Mouse (Mus musculus) lung, postnatal 0 days (tissue): ENCODE results near the gene Nbeal2. TPM values are rescaled to one million over a fixed set of nuclear protein-coding genes. Genes with fewer than 3 reads are reported as not detected.
A peak's percentile ranks its signal among the peaks of the same experiment; 100 is the strongest.

Source experiments
- ATAC-seq: fragments of 200-750 bp; cut with Nextera tagmentation; 2 replicates; pipeline ENCODE4 v1.8.0; 2017; ENCODE audit warnings: moderate library complexity
- DNase-seq: peaks from one replicate; pipeline ENCODE4 v3.0.0-alpha.2; 2016; ENCODE audit warnings: low spot score
- H3K27ac ChIP-seq: fragments of 300-500 bp; sonication (generic); 2 replicates; pipeline ENCODE4 v1.5.1; 2014; ENCODE audit warnings: antibody characterized with exemption, mild to moderate bottlenecking, low read length, mixed read lengths
- H3K27me3 ChIP-seq: fragments of 300-500 bp; sonication (generic); replicated peaks from 2 replicates; pipeline ENCODE4 v1.6.1; 2014; ENCODE audit warnings: low read length, mixed read lengths; ENCODE audit not compliant: insufficient read depth
- H3K36me3 ChIP-seq: fragments of 300-500 bp; sonication (generic); 2 replicates; pipeline ENCODE4 v1.6.1; 2014; ENCODE audit warnings: low read length, mixed read lengths; ENCODE audit not compliant: insufficient read depth
- H3K4me1 ChIP-seq: fragments of 300-500 bp; sonication (generic); 2 replicates; pipeline ENCODE4 v1.6.1; 2014; ENCODE audit warnings: antibody characterized with exemption, low read depth, low read length, mixed read lengths; ENCODE audit not compliant: insufficient read depth
- H3K4me2 ChIP-seq: fragments of 300-500 bp; sonication (generic); replicated peaks from 2 replicates; pipeline ENCODE4 v1.6.1; 2014; ENCODE audit warnings: low read depth, mild to moderate bottlenecking, low read length, moderate library complexity, mixed read lengths
- H3K4me3 ChIP-seq: fragments of 300-500 bp; sonication (generic); 2 replicates; pipeline ENCODE4 v1.5.1; 2014; ENCODE audit warnings: low read depth, low read length
- H3K9ac ChIP-seq: fragments of 300-500 bp; sonication (generic); replicated peaks from 2 replicates; pipeline ENCODE4 v1.6.1; 2014; ENCODE audit warnings: low read depth, mild to moderate bottlenecking
- H3K9me3 ChIP-seq: fragments of 300-500 bp; sonication (generic); 2 replicates; pipeline ENCODE4 v1.6.1; 2016; ENCODE audit warnings: low read length, mixed read lengths
- CTCF ChIP-seq: IDR thresholded peaks from 2 replicates; pipeline ENCODE4 v1.5.1; 2016; ENCODE audit warnings: antibody characterized with exemption, mild to moderate bottlenecking
- EP300 ChIP-seq: IDR thresholded peaks from 2 replicates; pipeline ENCODE4 v1.6.1; 2016; ENCODE audit warnings: antibody characterized with exemption, mild to moderate bottlenecking, control low read depth
- whole genome bisulfite sequencing: fragments of 180-500 bp; shearing (Covaris S2); extraction: QIAGEN DNeasy Blood & Tissue Kit; methylation state at CpG from one replicate; pipeline ENCODE4 v1.1.7; 2014; 5-methylcytosine and 5-hydroxymethylcytosine counted together
- polyA plus RNA-seq: library from polyadenylated mRNA; unstranded; fragments of >200 nt; fragmentation: Nextera tagmentation; extraction: Ambion mirVana; gene quantifications from 2 replicates; pipeline ENCODE4 v1.2.1, GENCODE M21; 2015

The Nbeal2 gene
- polyA plus RNA-seq, 1 experiment from 2014 or later, result 6.2 TPM

DNA sequence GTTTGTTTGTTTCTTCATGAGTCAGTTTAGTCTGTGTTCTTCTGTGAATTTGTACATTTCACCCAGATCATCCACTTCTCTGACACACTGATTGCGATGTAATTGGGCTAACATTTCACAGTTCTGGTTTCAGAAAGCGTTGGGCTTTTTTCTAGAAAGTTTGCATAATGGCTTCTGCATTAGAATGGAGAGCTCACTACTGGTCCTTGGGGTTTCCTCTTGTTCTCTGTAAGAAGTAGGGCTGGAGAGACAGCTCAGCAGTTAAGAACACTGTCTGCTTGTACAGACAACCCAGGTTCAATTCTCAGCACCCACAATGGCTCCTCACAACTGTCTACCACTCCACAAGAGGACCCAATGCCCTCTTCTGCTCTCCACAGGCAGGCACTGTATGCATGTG, 6.2 kb upstream of the Nbeal2 start:
- Histone ChIP-seq H3K27ac (no peak overlapping the region), H3K4me1 (peaks cover 15% of the 10 kb centered on the region), H3K36me3 (no peaks in the 10 kb centered on the region), H3K9me3 (no peaks in the 10 kb centered on the region), H3K4me2 (no peak overlapping the region), H3K4me3 (no peak overlapping the region), H3K27me3 (no peaks in the 10 kb centered on the region), H3K9ac (no peak overlapping the region)
- ATAC-seq (no peak), DNase-seq (no peak)
- 76% methylated on average over 2 of the region's 2 CpGs for WGBS
- TF ChIP-seq CTCF, result no peak
- no peak for TF ChIP-seq EP300

GRCm38 (mm10) chr9:110659521-110659920, 5.6 kb upstream of the Nbeal2 start:
- no peaks in the 10 kb centered on the region for H3K27me3 ChIP-seq
- H3K9me3 ChIP-seq, result no peaks in the 10 kb centered on the region
- ATAC-seq (no peak), DNase-seq (no peak)
- WGBS, result 87% methylated on average over 12 of the region's 12 CpGs
- H3K36me3 ChIP-seq, result no peaks in the 10 kb centered on the region
- no peak overlapping the region for H3K27ac ChIP-seq
- no peak overlapping the region for H3K4me3 ChIP-seq
- TF ChIP-seq CTCF (no peak), EP300 (no peak)
- H3K9ac ChIP-seq, result no peak overlapping the region
- H3K4me2 ChIP-seq, result no peak overlapping the region
- peaks cover 17% of the 10 kb centered on the region; the same call in 1 of the 2 replicates for H3K4me1 ChIP-seq

DNA sequence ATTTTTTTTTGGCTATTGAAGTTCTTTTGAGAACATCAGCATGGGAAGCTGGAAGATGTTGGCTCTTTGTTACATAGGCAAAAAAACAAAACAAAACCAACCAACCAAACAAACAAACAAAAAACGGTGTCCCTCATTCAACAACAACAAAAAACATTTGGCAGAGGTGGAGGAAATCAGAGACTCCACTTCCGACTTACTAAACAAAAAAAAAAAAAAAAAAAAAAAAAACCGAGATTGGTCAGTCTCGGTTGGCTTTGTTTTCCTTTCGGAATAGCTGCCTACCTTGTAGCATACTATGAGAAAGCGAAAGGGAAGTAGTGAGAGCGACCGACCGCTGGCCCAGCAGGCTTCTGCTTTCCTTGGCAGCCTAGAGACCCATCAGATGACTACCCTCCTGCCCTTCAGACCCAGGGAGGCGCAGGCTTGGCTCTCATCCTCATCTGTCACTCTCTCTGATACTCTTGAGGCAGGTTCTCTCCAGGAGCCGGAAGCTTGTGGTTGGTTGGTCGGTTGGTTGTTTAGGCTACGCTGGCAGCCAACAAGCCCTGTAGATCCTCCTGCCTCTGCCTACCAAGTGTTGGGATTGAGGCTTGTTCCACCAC, 3.6 kb upstream of the Nbeal2 start:
- Histone ChIP-seq H3K4me2 (peak overlapping the region; percentile 58), H3K36me3 (no peaks in the 10 kb centered on the region), H3K4me3 (peak overlapping the region; percentile 60), H3K27ac (peak overlapping the region; percentile 91), H3K9ac (peak overlapping the region; percentile 61), H3K4me1 (peaks cover 18% of the 10 kb centered on the region; the same call in 1 of the 2 replicates), H3K9me3 (no peaks in the 10 kb centered on the region), H3K27me3 (no peaks in the 10 kb centered on the region)
- TF ChIP-seq CTCF (no peak), EP300 (no peak)
- peak; percentile 64 for DNase-seq
- 55% methylated on average over 13 of the region's 13 CpGs for WGBS
- no peak for ATAC-seq

DNA sequence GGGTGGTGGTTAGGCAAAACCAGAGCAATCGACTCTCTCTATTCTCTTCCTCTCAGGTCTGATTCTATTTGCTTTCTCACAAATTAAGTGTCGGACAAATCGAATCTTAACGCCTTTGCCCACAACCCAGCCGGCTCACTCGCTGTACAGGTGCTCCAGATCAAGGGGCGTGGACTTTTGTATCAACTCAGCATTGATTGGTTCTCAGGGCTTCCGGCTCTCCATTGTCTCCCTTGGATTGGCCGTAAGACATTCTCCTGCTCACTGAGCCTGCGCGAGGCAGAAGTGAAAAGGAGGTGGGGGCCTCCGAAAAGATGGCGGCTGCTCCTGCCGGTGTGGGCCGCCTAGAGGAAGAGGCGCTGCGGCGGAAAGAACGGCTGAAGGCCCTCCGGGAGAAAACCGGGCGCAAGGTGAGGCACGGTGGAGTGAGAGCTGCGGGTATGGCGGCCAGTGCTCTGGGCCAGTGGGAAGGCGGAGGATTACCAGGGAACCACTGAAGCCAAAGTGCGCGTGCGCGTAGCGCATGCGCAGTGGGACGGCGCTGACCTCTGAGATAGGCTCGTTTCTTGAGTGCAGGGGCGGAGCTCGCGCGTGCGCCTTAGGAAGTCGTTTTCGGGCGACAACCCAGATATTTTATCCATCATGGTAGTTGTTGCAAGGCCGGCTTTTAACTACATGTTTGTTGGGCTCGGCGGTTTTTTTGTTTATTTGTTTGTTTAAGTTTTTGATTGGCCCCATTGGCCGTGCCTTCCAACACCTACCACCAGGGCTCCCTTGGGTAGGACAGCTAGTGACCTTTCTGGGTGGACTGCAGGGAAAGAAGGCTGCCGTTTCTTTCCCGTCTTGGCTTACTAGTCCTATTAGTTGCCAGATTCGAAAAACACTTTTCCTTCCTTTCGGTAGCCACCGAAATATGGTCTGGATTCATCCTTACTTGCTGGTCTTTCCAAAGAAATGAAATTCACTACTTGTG, 2.6 kb upstream of the Nbeal2 start, which contains the start of gene Ccdc12:
Gene Ccdc12, plus strand, starts transcription at position 255 of the 973 bp plus-strand sequence.
- Histone ChIP-seq H3K36me3 (no peaks in the 10 kb centered on the region), H3K4me1 (peaks cover 18% of the 10 kb centered on the region; the same call in 1 of the 2 replicates), H3K9me3 (no peaks in the 10 kb centered on the region), H3K4me2 (peak within 1 kb of the TSS; percentile 58), H3K4me3 (peak within 1 kb of the TSS; percentile 60), H3K27me3 (no peaks in the 10 kb centered on the region), H3K9ac (peak within 1 kb of the TSS; percentile 61), H3K27ac (peak within 1 kb of the TSS; percentile 91)
- peak; percentile 99 for DNase-seq
- ATAC-seq, result peak; percentile 85
- WGBS, result 1% methylated on average over 50 of the region's 52 CpGs
- TF ChIP-seq CTCF, result peak; percentile 53
- peak; percentile 11; the same call in 1 of the 2 replicates for TF ChIP-seq EP300

GRCm38 (mm10) chr9:110655651-110656007, 1.7 kb upstream of the Nbeal2 start:
- H3K4me3 ChIP-seq, result no peak overlapping the region
- H3K27me3 ChIP-seq, result no peaks in the 10 kb centered on the region
- 69% methylated on average over 9 of the region's 10 CpGs for WGBS
- peaks cover 18% of the 10 kb centered on the region; the same call in 1 of the 2 replicates for H3K4me1 ChIP-seq
- H3K9ac ChIP-seq, result no peak overlapping the region
- no peak for DNase-seq
- no peaks in the 10 kb centered on the region for H3K36me3 ChIP-seq
- no peak for TF ChIP-seq CTCF
- TF ChIP-seq EP300, result no peak
- peak overlapping the region; percentile 58; the same call in 1 of the 2 replicates for H3K4me2 ChIP-seq
- H3K27ac ChIP-seq, result peak overlapping the region; percentile 91
- no peaks in the 10 kb centered on the region for H3K9me3 ChIP-seq
- ATAC-seq, result no peak
